Mouse (Mus musculus) retina, postnatal 7 days (tissue): ENCODE data around the gene Sh3glb1.
A peak's percentile ranks its signal among the peaks of the same experiment; 100 is the strongest.

ENCODE experiments used
- DNase-seq: peaks from one replicate; pipeline ENCODE4 v3.0.0-alpha.2; 2012; ENCODE audit warnings: low read depth, low spot score

Gene Sh3glb1

GRCm38 (mm10) chr3:144715033-144715432 is 5.1 kb downstream of the Sh3glb1 start:
- no peak for DNase-seq

GRCm38 (mm10) chr3:144714606-144715005 is 5.5 kb downstream of the Sh3glb1 start:
- DNase-seq = no peak

- no peak for DNase-seq
Observed at GRCm38 (mm10) chr3:144714126-144714525, 6.0 kb downstream of the Sh3glb1 start.

GRCm38 (mm10) chr3:144711607-144712206 is 8.4 kb downstream of the Sh3glb1 start:
- DNase-seq = no peak

- DNase-seq = no peak
Observed at GRCm38 (mm10) chr3:144708612-144709011, 11.5 kb downstream of the Sh3glb1 start.

GRCm38 (mm10) chr3:144703959-144704358 is 16.2 kb downstream of the Sh3glb1 start:
- no peak for DNase-seq

- no peak for DNase-seq
Observed at GRCm38 (mm10) chr3:144698790-144699433, 21.2 kb downstream of the Sh3glb1 start.

GRCm38 (mm10) chr3:144697942-144698341 is 22.2 kb downstream of the Sh3glb1 start:
- no peak for DNase-seq

- DNase-seq = no peak
Observed at GRCm38 (mm10) chr3:144697154-144697553, 23.0 kb downstream of the Sh3glb1 start.

- no peak for DNase-seq
Observed at GRCm38 (mm10) chr3:144694941-144695340, 25.2 kb downstream of the Sh3glb1 start.

- no peak for DNase-seq
Observed at GRCm38 (mm10) chr3:144694040-144694439, 26.1 kb downstream of the Sh3glb1 start.

DNA sequence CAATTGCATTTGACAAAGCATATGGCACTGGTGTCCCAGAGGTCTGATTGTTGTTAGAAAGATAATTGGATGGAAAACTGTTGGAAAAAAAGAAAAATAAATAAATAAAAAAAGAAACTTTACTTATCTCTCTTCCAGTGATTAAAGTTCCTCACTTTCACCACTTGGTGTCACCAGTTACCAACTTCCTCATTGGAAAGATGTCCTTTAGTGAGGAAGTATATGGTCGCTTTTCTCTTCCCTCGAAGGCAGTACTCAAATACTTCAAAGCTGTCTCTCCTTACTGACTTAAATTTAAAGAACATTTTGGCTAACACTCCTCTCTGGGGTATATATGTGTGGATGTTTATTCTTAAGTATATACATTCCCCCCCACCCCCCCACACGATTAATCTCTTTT is 28.1 kb downstream of the Sh3glb1 start:
- peak; percentile 49 for DNase-seq

DNA sequence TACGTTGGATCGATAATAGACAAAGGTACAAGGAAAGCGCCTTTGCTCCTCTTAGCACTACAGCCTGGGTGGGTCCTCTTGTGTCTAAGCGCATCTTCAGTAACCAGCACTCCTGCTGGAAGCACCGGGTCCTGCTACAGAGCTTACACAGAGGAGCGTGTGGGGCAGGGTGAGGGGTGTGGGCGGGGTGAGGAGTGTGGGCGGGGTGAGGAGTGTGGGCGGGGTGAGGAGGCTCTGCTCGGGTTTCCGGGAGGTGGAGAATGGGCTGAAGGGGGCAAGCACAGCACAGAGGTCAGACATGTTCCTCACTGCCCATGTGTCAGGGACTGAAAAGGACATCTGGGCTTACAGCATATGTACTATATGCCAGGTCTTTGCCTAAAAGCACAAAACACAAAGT is 30.9 kb downstream of the Sh3glb1 start:
- DNase-seq = peak; percentile 21

GRCm38 (mm10) chr3:144688284-144688683 is 31.9 kb downstream of the Sh3glb1 start:
- DNase-seq = no peak

GRCm38 (mm10) chr3:144687618-144688017 is 32.5 kb downstream of the Sh3glb1 start:
- no peak for DNase-seq

GRCm38 (mm10) chr3:144686146-144686545 is 34.0 kb downstream of the Sh3glb1 start:
- no peak for DNase-seq

DNA sequence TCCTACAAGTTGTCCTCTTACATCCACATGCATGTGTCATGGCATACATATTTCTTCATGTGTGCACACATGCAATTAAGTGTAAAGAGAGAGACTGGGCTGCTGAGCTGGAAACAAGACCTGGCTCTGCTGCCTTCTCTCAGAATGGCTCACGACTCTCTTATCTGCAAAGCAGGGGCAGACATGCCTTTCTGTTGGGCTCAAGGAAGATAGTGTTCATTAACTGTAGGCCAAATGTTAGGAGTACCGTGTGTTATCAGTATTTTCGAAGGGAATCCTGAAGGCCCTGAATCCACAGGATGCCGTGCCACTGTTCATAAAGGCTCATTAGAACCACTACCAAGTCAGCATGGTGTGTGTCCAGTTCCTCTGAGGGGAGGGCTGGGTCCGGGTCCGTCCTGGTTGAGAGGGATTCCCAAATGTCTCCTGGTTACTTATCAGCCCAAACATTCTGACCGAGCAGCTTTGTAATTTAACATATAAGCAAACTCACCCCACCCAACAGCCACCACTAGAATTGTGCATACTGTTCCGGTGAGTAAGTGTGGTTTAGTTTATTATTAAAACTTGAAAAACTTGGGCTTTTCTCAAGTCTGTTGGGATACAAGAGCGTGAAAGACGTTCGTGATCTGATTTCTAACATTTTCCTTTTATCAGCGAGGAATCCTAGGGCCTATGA is 36.9 kb downstream of the Sh3glb1 start:
- DNase-seq = no peak

DNA sequence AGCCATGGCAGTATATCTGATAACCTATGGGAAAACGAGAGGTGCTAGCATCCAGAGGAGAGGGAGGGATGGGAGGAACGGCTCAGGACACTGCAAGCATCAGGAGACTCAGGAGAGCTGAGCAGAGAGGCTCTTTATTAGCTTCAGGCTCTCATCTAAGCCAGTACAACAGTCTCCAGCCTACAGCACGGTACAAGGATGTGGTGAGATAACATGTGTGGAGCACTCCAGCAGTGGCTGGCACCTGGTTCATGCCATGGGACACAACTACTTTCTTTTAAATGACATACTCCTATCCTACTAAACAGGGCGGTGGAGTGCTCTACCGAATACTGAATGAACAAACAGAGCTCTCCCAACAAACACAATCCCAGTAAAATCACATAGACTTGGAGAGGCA is 38.6 kb downstream of the Sh3glb1 start:
- no peak for DNase-seq

GRCm38 (mm10) chr3:144679701-144680159 is 40.4 kb downstream of the Sh3glb1 start:
- DNase-seq = no peak

GRCm38 (mm10) chr3:144679137-144679536 is 41.0 kb downstream of the Sh3glb1 start:
- no peak for DNase-seq

DNA sequence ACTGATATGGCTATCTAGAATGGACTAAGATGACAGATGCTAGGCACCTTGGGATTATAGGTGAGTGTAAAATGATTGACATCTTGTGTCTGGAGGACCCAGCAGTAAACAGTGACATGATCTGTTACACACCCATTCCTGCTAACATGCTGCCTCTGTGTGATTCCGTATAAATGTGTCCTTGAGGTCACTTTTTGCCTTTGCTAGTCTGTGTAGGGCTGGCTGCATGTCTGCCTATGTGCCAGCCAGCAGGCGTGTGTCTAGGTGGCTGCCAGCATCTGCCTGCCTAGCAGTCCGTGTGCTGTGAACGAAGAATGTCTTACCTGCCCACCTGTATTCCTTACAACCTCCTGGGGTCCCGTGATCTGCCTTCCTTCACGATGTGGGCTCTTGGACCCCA is 42.4 kb downstream of the Sh3glb1 start:
- DNase-seq = no peak

DNA sequence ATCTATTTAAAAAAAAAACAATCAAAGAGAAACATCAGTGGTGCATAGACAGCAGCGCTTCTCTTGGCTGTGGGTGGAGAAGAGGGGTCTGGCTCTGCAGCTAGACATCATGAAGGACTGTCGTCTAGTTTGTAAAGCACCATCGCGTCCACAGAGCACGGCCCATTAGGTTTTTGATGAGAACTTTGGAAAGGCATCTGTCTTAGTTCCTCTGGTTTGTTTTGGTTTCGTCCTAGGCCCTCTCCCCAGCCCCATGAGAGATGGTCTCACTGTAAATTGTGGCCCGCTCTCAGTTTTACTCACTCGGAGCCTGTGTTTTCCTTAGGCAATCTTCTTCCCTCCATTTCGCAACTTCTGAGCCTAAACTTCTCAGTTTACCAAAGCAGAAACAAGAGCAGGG is 43.9 kb downstream of the Sh3glb1 start:
- DNase-seq = no peak

- no peak for DNase-seq
Observed at GRCm38 (mm10) chr3:144672016-144672415, 48.1 kb downstream of the Sh3glb1 start.
